Mouse (Mus musculus) embryonic facial prominence, embryonic 14.5 days (tissue): Measurements from ENCODE around the gene Als2. TPM values are rescaled to one million over a fixed set of nuclear protein-coding genes. Genes with fewer than 3 reads are reported as not detected.

Source experiments
- ATAC-seq: fragments of 200-750 bp; cut with Nextera tagmentation; 2 replicates; pipeline ENCODE4 v1.8.0; 2017; ENCODE audit warnings: low read depth, moderate number of reproducible peaks, moderate TSS enrichment
- DNase-seq: peaks from one replicate; pipeline ENCODE4 v3.0.0-alpha.2; 2015; ENCODE audit warnings: low spot score
- H3K27ac ChIP-seq: fragments of 300-500 bp; sonication (generic); replicated peaks from 2 replicates; pipeline ENCODE4 v1.5.1; 2014; ENCODE audit warnings: low read depth, mild to moderate bottlenecking, low read length, moderate library complexity
- H3K27me3 ChIP-seq: fragments of 300-500 bp; sonication (generic); replicated peaks from 2 replicates; pipeline ENCODE4 v1.6.1; 2014; ENCODE audit warnings: low read length; ENCODE audit not compliant: control insufficient read depth, insufficient read depth
- H3K36me3 ChIP-seq: fragments of 300-500 bp; sonication (generic); 2 replicates; pipeline ENCODE4 v1.6.1; 2014; ENCODE audit warnings: low read length, mixed read lengths; ENCODE audit not compliant: control insufficient read depth, insufficient read depth
- H3K4me1 ChIP-seq: fragments of 300-500 bp; sonication (generic); 2 replicates; pipeline ENCODE4 v1.6.1; 2014; ENCODE audit warnings: antibody characterized with exemption, low read length; ENCODE audit not compliant: control insufficient read depth, insufficient read depth
- H3K4me2 ChIP-seq: fragments of 300-500 bp; sonication (generic); 2 replicates; pipeline ENCODE4 v1.6.1; 2014; ENCODE audit warnings: low read depth, mild to moderate bottlenecking, low read length, moderate library complexity, mixed read lengths
- H3K4me3 ChIP-seq: fragments of 300-500 bp; sonication (generic); 2 replicates; pipeline ENCODE4 v1.5.1; 2014; ENCODE audit warnings: low read depth, mild to moderate bottlenecking, low read length
- H3K9ac ChIP-seq: fragments of 300-500 bp; sonication (generic); 2 replicates; pipeline ENCODE4 v1.6.1; 2014; ENCODE audit warnings: low read depth, mild to moderate bottlenecking, low read length, moderate library complexity, mixed read lengths
- H3K9me3 ChIP-seq: fragments of 300-500 bp; sonication (generic); 2 replicates; pipeline ENCODE4 v1.6.1; 2016; ENCODE audit warnings: low read length; ENCODE audit not compliant: control insufficient read depth
- WGBS: fragments of 180-500 bp; shearing (Covaris S2); extraction: QIAGEN DNeasy Blood & Tissue Kit; methylation state at CpG from one replicate; pipeline ENCODE4 v1.1.7; 2014; 5-methylcytosine and 5-hydroxymethylcytosine counted together
- polyA plus RNA-seq: library from polyadenylated mRNA; unstranded; fragments of >200 nt; fragmentation: Nextera tagmentation; extraction: Ambion mirVana; gene quantifications from 2 replicates; pipeline ENCODE4 v1.2.1, GENCODE M21; 2014

The Als2 gene
- polyA plus RNA-seq, 1 experiment from 2014 or later, result 9.3 TPM

- Histone ChIP-seq H3K9me3 (no peaks in the 10 kb centered on the region), H3K9ac (no peak overlapping the region), H3K27ac (no peak overlapping the region), H3K4me2 (no peak overlapping the region), H3K36me3 (peaks cover 7% of the 10 kb centered on the region; the same call in 1 of the 2 replicates), H3K4me3 (no peak overlapping the region), H3K27me3 (no peaks in the 10 kb centered on the region), H3K4me1 (no peaks in the 10 kb centered on the region)
- 80% methylated on average over 7 of the region's 7 CpGs for WGBS
- ATAC-seq (no peak), DNase-seq (no peak)
These were observed 78.5 kb downstream of the Als2 start for GRCm38 (mm10) chr1:59158498-59158897.

DNA sequence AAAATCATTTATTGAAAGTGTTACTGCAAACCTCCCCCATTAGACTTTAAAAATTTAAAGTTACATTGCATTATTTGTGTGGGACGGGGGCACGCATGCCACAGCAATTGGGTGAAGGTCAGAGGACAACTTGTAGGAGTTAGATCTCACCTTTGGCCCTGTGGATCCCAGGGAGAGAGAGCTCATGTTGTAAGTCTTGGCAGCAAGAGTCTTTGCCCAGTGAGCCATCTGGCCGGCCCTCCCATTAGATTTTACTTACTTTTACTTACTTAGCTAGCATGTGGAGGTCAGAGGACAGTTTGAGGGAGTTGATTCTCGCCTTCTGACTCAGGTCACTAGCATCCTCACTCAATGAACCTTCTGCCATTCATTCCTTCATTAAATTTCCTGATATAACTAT lies 79.2 kb downstream of the Als2 start:
- Histone ChIP-seq H3K27ac (no peak overlapping the region), H3K9me3 (no peaks in the 10 kb centered on the region), H3K36me3 (peaks cover under 1% of the 10 kb centered on the region; the same call in 1 of the 2 replicates), H3K4me3 (no peak overlapping the region), H3K9ac (no peak overlapping the region), H3K4me2 (no peak overlapping the region), H3K27me3 (no peaks in the 10 kb centered on the region), H3K4me1 (no peaks in the 10 kb centered on the region)
- WGBS, result 80% methylated on average over 4 of the region's 4 CpGs
- no peak for ATAC-seq
- DNase-seq, result no peak

DNA sequence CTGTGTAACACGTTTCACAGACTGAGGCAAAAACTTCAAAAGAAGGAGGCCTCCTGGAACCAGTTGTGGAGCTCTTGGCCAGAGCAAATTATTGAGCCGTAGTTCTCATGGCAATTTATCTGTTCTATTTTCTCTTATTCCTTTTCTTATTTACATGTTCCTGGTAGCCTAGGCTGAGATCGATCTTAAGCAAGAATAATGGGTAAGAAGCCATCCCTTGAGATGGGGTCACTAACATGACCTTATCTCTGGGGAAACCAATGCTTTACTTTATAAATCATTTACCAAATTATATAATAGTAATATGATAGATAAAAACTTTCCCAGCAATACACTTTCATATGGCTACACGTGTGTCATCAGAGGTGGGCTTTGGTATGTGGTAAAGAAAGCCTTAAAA lies 84.7 kb downstream of the Als2 start:
- Histone ChIP-seq H3K36me3 (no peaks in the 10 kb centered on the region), H3K4me3 (no peak overlapping the region), H3K27ac (no peak overlapping the region), H3K4me1 (no peaks in the 10 kb centered on the region), H3K4me2 (no peak overlapping the region), H3K9me3 (no peaks in the 10 kb centered on the region), H3K9ac (no peak overlapping the region), H3K27me3 (no peaks in the 10 kb centered on the region)
- WGBS, result 70% methylated on average over 4 of the region's 4 CpGs
- ATAC-seq (no peak), DNase-seq (no peak)

DNA sequence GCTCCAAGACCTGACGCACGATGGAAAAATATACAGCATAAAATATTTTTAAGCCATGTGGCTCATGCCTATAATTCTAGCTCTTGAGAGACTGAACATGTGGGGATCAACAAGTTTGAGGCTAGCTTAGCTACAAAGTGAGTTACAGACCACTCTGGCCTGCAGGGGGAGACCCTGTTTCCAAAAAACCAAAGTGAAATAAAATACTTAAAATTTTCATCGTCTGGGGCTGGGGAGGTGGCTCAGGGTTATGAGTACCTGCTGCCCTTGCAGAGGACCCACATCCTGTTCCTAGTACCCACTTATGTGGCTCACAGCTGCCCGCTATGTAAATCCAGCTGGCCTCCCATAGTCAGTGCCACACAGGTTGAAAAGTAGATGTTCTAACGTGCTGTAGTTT lies 86.5 kb downstream of the Als2 start:
- H3K9ac ChIP-seq, result no peak overlapping the region
- H3K27ac ChIP-seq, result no peak overlapping the region
- no peak for ATAC-seq
- no peaks in the 10 kb centered on the region for H3K27me3 ChIP-seq
- H3K9me3 ChIP-seq, result no peaks in the 10 kb centered on the region
- 72% methylated on average over 5 of the region's 5 CpGs for WGBS
- no peaks in the 10 kb centered on the region for H3K4me1 ChIP-seq
- no peak overlapping the region for H3K4me2 ChIP-seq
- DNase-seq, result no peak
- no peak overlapping the region for H3K4me3 ChIP-seq
- H3K36me3 ChIP-seq, result no peaks in the 10 kb centered on the region

GRCm38 (mm10) chr1:59144543-59144942 lies 92.5 kb downstream of the Als2 start:
- no peaks in the 10 kb centered on the region for H3K9me3 ChIP-seq
- DNase-seq (no peak), ATAC-seq (no peak)
- H3K4me3 ChIP-seq, result no peak overlapping the region
- WGBS, result 71% methylated on average over 10 of the region's 10 CpGs
- H3K36me3 ChIP-seq, result no peaks in the 10 kb centered on the region
- H3K9ac ChIP-seq, result no peak overlapping the region
- H3K4me1 ChIP-seq, result no peaks in the 10 kb centered on the region
- no peak overlapping the region for H3K4me2 ChIP-seq
- H3K27ac ChIP-seq, result no peak overlapping the region
- H3K27me3 ChIP-seq, result no peaks in the 10 kb centered on the region

GRCm38 (mm10) chr1:59142809-59143208 lies 94.2 kb downstream of the Als2 start:
- ATAC-seq (no peak), DNase-seq (peak; percentile 56)
- H3K4me2 ChIP-seq, result no peak overlapping the region
- no peak overlapping the region for H3K4me3 ChIP-seq
- H3K4me1 ChIP-seq, result no peaks in the 10 kb centered on the region
- no peaks in the 10 kb centered on the region for H3K36me3 ChIP-seq
- H3K27ac ChIP-seq, result no peak overlapping the region
- no peaks in the 10 kb centered on the region for H3K27me3 ChIP-seq
- H3K9me3 ChIP-seq, result no peaks in the 10 kb centered on the region
- no peak overlapping the region for H3K9ac ChIP-seq

DNA sequence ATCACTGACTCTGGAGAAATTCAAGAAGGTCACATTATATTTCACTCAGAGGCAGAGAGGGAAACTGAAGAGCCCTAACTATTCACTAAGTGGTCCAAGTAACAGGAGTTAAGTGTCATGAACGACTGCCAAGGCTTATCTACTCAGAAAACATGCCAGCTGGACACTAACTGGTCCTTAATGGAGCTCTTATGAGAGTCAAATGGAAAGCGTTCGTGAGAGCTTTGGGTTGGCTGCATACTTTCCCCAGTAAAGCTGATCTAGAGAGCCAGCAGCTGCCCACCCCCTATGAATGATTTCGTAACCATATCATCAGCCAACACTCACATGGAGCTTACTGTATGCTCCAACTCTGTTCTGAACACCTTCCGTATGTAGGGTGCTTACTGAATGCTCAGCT lies 102.6 kb downstream of the Als2 start:
- DNase-seq (peak; percentile 36), ATAC-seq (no peak)
- Histone ChIP-seq H3K9me3 (no peaks in the 10 kb centered on the region), H3K36me3 (no peaks in the 10 kb centered on the region), H3K4me1 (no peaks in the 10 kb centered on the region), H3K27ac (no peak overlapping the region), H3K9ac (no peak overlapping the region), H3K4me3 (no peak overlapping the region), H3K27me3 (no peaks in the 10 kb centered on the region), H3K4me2 (no peak overlapping the region)
- WGBS, result 68% methylated on average over 5 of the region's 5 CpGs

DNA sequence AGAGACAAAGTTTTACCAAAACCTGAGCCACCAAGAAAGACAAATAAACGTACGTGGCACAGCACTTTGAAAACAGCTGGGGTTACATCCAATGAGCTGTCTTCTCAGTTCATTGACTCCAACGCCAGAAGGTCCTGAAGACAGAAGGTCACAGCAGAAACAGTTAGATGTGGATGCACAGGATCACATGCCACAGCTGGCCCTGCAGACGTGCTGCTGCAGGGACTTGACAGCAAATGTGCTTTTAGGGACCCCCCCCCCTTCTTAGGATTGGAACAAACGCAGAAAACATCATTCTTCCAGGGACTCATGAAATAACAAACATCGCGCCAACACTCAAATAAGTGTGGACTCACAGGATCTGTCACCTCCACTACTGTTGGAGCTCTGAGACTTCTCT lies 108.2 kb downstream of the Als2 start:
- Histone ChIP-seq H3K4me2 (no peak overlapping the region), H3K9me3 (no peaks in the 10 kb centered on the region), H3K9ac (no peak overlapping the region), H3K4me3 (no peak overlapping the region), H3K4me1 (no peaks in the 10 kb centered on the region), H3K27ac (no peak overlapping the region), H3K36me3 (no peaks in the 10 kb centered on the region), H3K27me3 (no peaks in the 10 kb centered on the region)
- ATAC-seq (no peak), DNase-seq (no peak)
- WGBS, result 78% methylated on average over 7 of the region's 7 CpGs

- H3K27ac ChIP-seq, result no peak overlapping the region
- no peaks in the 10 kb centered on the region for H3K9me3 ChIP-seq
- H3K4me3 ChIP-seq, result no peak overlapping the region
- no peak for DNase-seq
- WGBS, result 70% methylated on average over 5 of the region's 5 CpGs
- H3K4me1 ChIP-seq, result no peaks in the 10 kb centered on the region
- ATAC-seq, result no peak
- no peaks in the 10 kb centered on the region for H3K36me3 ChIP-seq
- H3K9ac ChIP-seq, result no peak overlapping the region
- H3K27me3 ChIP-seq, result no peaks in the 10 kb centered on the region
- no peak overlapping the region for H3K4me2 ChIP-seq
These were observed 111.5 kb downstream of the Als2 start for GRCm38 (mm10) chr1:59125558-59125957.
